20 mouse cellular contexts compared by ENCODE assay signal in the genomic region with DNA sequence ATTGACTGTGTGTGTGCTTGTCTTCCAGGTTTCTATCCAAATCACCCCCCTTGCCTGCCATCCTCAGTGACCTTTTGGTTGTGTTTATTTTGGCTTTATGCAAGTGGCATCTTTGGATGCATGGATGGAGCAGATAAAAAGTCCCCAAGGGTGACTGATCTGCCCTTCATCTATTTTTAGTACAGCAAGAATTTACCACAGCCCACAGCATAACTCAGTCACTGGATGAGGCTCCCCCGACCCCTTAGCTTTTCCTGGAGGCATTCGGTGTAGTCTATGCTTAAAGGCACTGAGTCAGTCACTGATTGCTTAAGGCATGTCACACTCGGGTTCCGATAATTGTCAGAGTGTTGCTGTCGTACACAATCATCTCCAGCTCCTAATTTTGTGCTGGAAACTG.
DNase-seq lines count a peak whose midpoint lies in the region; ATAC-seq and TF ChIP-seq lines count a peak whose summit lies in the region.
"Had no signal": no experiment of that assay in that cellular context is flagged by ENCODE, and none has a peak within 500 bp of the region (broad histone marks: within the 10 kb centered on the region; RNA-seq: fewer than 3 reads in every experiment).

No protein-coding gene starts in this region.

- WGBS in heart, embryonic 13.5 days, result 27% methylated on average over 5 of the region's 5 CpGs
- 48% methylated on average over 5 of the region's 5 CpGs for WGBS in lung, adult 2 months
- 10% methylated on average over 5 of the region's 5 CpGs for WGBS in heart, postnatal 0 days
- WGBS in midbrain, embryonic 15.5 days, result 77% methylated on average over 5 of the region's 5 CpGs

- no peak overlapping the region for H3K4me3 ChIP-seq in heart, embryonic 13.5 days
- no peak overlapping the region for H3K4me3 ChIP-seq in lung, adult 2 months (replicated peaks; ENCODE audit: extremely low read depth, low read depth, low read length)
- H3K4me3 ChIP-seq in heart, postnatal 0 days (ENCODE audit: low read depth, low read length), result no peak overlapping the region
- H3K4me3 ChIP-seq in midbrain, embryonic 15.5 days, result no peak overlapping the region
- H3K4me3 ChIP-seq: hindbrain, embryonic 10.5 days; limb, embryonic 10.5 days had no signal

- no peak for DNase-seq in heart, postnatal 4 days
- DNase-seq in lung, postnatal 10 days, result peak; percentile 9
- no peak for DNase-seq in lung, adult 2 months
- peak; percentile 61 for DNase-seq in NIH3T3 (ENCODE audit: low read depth)
- DNase-seq in heart, postnatal 0 days (ENCODE audit: low spot score), result peak; percentile 58
- no peak for DNase-seq in ovary, postnatal 36 days (ENCODE audit: low spot score)
- DNase-seq: cerebellum, adult 9-11 months; embryo, embryonic 11 days; forebrain, postnatal 0 days; gastrocnemius, postnatal 36 days; liver, postnatal 0 days; right cerebral cortex, postnatal 25 days had no signal

- H3K9me3 ChIP-seq in heart, embryonic 13.5 days, result no peaks in the 10 kb centered on the region
- no peaks in the 10 kb centered on the region for H3K9me3 ChIP-seq in heart, postnatal 0 days (replicated peaks; ENCODE audit: control insufficient read depth, low read length)
- H3K9me3 ChIP-seq in midbrain, embryonic 15.5 days, result no peaks in the 10 kb centered on the region
- H3K9me3 ChIP-seq: limb, embryonic 10.5 days had no signal

- TF ChIP-seq POLR2A in lung, adult 2 months (IDR thresholded peaks at IDR 0.05; ENCODE audit: borderline replicate concordance, extremely low read depth, low read depth, low read length), result no peak

- H3K27me3 ChIP-seq in heart, embryonic 13.5 days (replicated peaks), result no peaks in the 10 kb centered on the region
- no peaks in the 10 kb centered on the region for H3K27me3 ChIP-seq in heart, postnatal 0 days (ENCODE audit: control insufficient read depth, insufficient read depth, low read length)
- H3K27me3 ChIP-seq in midbrain, embryonic 15.5 days (replicated peaks), result no peaks in the 10 kb centered on the region

- H3K4me1 ChIP-seq in heart, embryonic 13.5 days, result peaks cover 31% of the 10 kb centered on the region
- peaks cover 2% of the 10 kb centered on the region for H3K4me1 ChIP-seq in lung, adult 2 months (ENCODE audit: control insufficient read depth, insufficient read depth, low read length)
- H3K4me1 ChIP-seq in heart, postnatal 0 days (ENCODE audit: control insufficient read depth, insufficient read depth), result peaks cover 17% of the 10 kb centered on the region
- H3K4me1 ChIP-seq in midbrain, embryonic 15.5 days, result no peaks in the 10 kb centered on the region; the same call in 1 of the 2 replicates
- H3K4me1 ChIP-seq: hindbrain, embryonic 10.5 days had no signal

- no peak for TF ChIP-seq CTCF in lung, adult 2 months (IDR thresholded peaks at IDR 0.05; ENCODE audit: insufficient read depth, low read length)
- no peak for TF ChIP-seq CTCF in heart, postnatal 0 days (IDR thresholded peaks at IDR 0.05; ENCODE audit: low read depth)

- H3K9ac ChIP-seq in heart, embryonic 13.5 days, result no peak overlapping the region
- no peak overlapping the region for H3K9ac ChIP-seq in heart, postnatal 0 days (replicated peaks; ENCODE audit: low read depth, low read length)
- no peak overlapping the region for H3K9ac ChIP-seq in midbrain, embryonic 15.5 days
- H3K9ac ChIP-seq: forebrain, postnatal 0 days; liver, postnatal 0 days had no signal

- H3K27ac ChIP-seq in heart, embryonic 13.5 days (replicated peaks), result peak overlapping the region; percentile 86
- H3K27ac ChIP-seq in heart, postnatal 0 days (ENCODE audit: low read depth), result peak overlapping the region; percentile 89
- H3K27ac ChIP-seq in midbrain, embryonic 15.5 days, result no peak overlapping the region
- H3K27ac ChIP-seq: hindbrain, embryonic 10.5 days; hindbrain, postnatal 0 days; limb, embryonic 10.5 days had no signal

- peak; percentile 35 for ATAC-seq in heart, embryonic 13.5 days (ENCODE audit: extremely low read depth, insufficient number of reproducible peaks, low FRiP score, low TSS enrichment)
- ATAC-seq in heart, postnatal 0 days (ENCODE audit: insufficient read depth, low read depth), result peak; percentile 75
- no peak for ATAC-seq in midbrain, embryonic 15.5 days (replicated peaks)
- ATAC-seq: forebrain, postnatal 0 days; hindbrain, postnatal 0 days; intestine, postnatal 0 days; liver, postnatal 0 days had no signal

- TF ChIP-seq EP300 in heart, postnatal 0 days (IDR thresholded peaks at IDR 0.05; ENCODE audit: low read depth), result no peak

- peak overlapping the region; percentile 24; the same call in 1 of the 2 replicates for H3K4me2 ChIP-seq in heart, embryonic 13.5 days
- H3K4me2 ChIP-seq in heart, postnatal 0 days (ENCODE audit: low read depth, low read length), result no peak overlapping the region
- H3K4me2 ChIP-seq in midbrain, embryonic 15.5 days, result no peak overlapping the region
- H3K4me2 ChIP-seq: midbrain, embryonic 11.5 days had no signal

- H3K36me3 ChIP-seq in heart, embryonic 13.5 days, result no peaks in the 10 kb centered on the region
- H3K36me3 ChIP-seq in heart, postnatal 0 days (replicated peaks; ENCODE audit: control insufficient read depth, insufficient read depth, low read length), result no peaks in the 10 kb centered on the region
- H3K36me3 ChIP-seq in midbrain, embryonic 15.5 days (replicated peaks), result no peaks in the 10 kb centered on the region
- H3K36me3 ChIP-seq: G1E; hindbrain, embryonic 10.5 days; limb, embryonic 10.5 days had no signal

Comparison
In these comparisons a context has a peak if more than half of its experiments do, and no peak if none do; other contexts are left out.
1. DNase-seq: peak in lung, postnatal 10 days (single experiment), NIH3T3 (single experiment) and heart, postnatal 0 days (single experiment); none in heart, postnatal 4 days (single experiment), lung, adult 2 months (single experiment) and ovary, postnatal 36 days (single experiment).